Mouse (Mus musculus) MEL (cell line): Measurements from ENCODE around the gene Nipsnap2. TPM values are rescaled to one million over a fixed set of nuclear protein-coding genes. Genes with fewer than 3 reads are reported as not detected.

ENCODE experiments used
- DNase-seq: peaks from one replicate; pipeline ENCODE4 v3.0.0; 2011; ENCODE audit warnings: low read depth, low spot score
- H3K27ac ChIP-seq: 2 replicates; pipeline ENCODE4 v1.5.1; 2012; ENCODE audit warnings: low read depth, mild to moderate bottlenecking, control low read depth, low read length, moderate library complexity; ENCODE audit not compliant: control insufficient read depth
- H3K27me3 ChIP-seq, 2 experiments: fragments of 150-350 bp in 1 of 2; sonication (generic) in 1 of 2; 2 replicates each; pipeline ENCODE4 v1.6.1; 2012; ENCODE audit warnings: low read length in 2 of 2, mild to moderate bottlenecking in 2 of 2, improper control_type of control experiment in 1 of 2, moderate library complexity in 1 of 2; ENCODE audit not compliant: insufficient read depth in 2 of 2, control insufficient read depth in 1 of 2
- H3K36me3 ChIP-seq, 2 experiments: 2 replicates each; pipeline ENCODE4 v1.6.1; 2012 to 2014; ENCODE audit warnings: low read length in 2 of 2, improper control_type of control experiment in 1 of 2, inconsistent platforms in 1 of 2, mild to moderate bottlenecking in 1 of 2; ENCODE audit not compliant: insufficient read depth in 2 of 2, control insufficient read depth in 1 of 2
- H3K4me1 ChIP-seq, 2 experiments: fragments of 150-350 bp in 1 of 2; sonication (generic) in 1 of 2; 2 replicates each; pipeline ENCODE4 v1.6.1; 2012; ENCODE audit warnings: low read length in 2 of 2, improper control_type of control experiment in 1 of 2, mild to moderate bottlenecking in 1 of 2; ENCODE audit not compliant: insufficient read depth in 2 of 2, control insufficient read depth in 1 of 2
- H3K4me3 ChIP-seq, 2 experiments: fragments of 150-350 bp in 1 of 2; sonication (generic) in 1 of 2; 2 replicates each; pipeline ENCODE4 v1.5.1; 2012; ENCODE audit warnings: low read depth in 2 of 2, low read length in 2 of 2, mild to moderate bottlenecking in 2 of 2, moderate library complexity in 2 of 2, control low read depth in 1 of 2, improper control_type of control experiment in 1 of 2; ENCODE audit not compliant: control insufficient read depth in 1 of 2, insufficient read depth in 1 of 2
- H3K79me2 ChIP-seq: 2 replicates; pipeline ENCODE4 v1.6.1; 2012; ENCODE audit warnings: mild to moderate bottlenecking, low read length, moderate library complexity; ENCODE audit not compliant: control insufficient read depth, poor library complexity, insufficient read depth
- H3K9ac ChIP-seq: 2 replicates; pipeline ENCODE4 v1.6.1; 2012; ENCODE audit warnings: low read depth, mild to moderate bottlenecking, control low read depth, low read length, moderate library complexity; ENCODE audit not compliant: control insufficient read depth, poor library complexity, severe bottlenecking
- H3K9me3 ChIP-seq: fragments of 150-350 bp; sonication (generic); replicated peaks from 2 replicates; pipeline ENCODE4 v1.6.1; 2012; ENCODE audit warnings: mild to moderate bottlenecking, low read length, improper control_type of control experiment, moderate library complexity; ENCODE audit not compliant: insufficient read depth
- BHLHE40 ChIP-seq: IDR thresholded peaks from 2 replicates; pipeline ENCODE4 v1.6.1; 2012; ENCODE audit warnings: low read depth, mild to moderate bottlenecking, inconsistent platforms, low read length, improper control_type of control experiment, borderline replicate concordance
- CHD1 ChIP-seq: IDR thresholded peaks from 2 replicates; pipeline ENCODE4 v1.6.1; 2012; ENCODE audit warnings: low read depth, mild to moderate bottlenecking, inconsistent platforms, low read length, improper control_type of control experiment
- CTCF ChIP-seq, 3 experiments: IDR thresholded peaks in 2 of 3; conservative IDR thresholded peaks in 1 of 3; 2 replicates each; pipeline ENCODE4 v1.5.1; 2011 to 2012; ENCODE audit warnings: low read length in 3 of 3, low read depth in 2 of 3, mild to moderate bottlenecking in 2 of 3, improper control_type of control experiment in 1 of 3, inconsistent platforms in 1 of 3, mixed read lengths in 1 of 3, moderate library complexity in 1 of 3; ENCODE audit not compliant: control insufficient read depth in 1 of 3, insufficient read depth in 1 of 3, poor library complexity in 1 of 3, severe bottlenecking in 1 of 3
- E2F4 ChIP-seq: IDR thresholded peaks from 2 replicates; pipeline ENCODE4 v1.6.1; 2011; ENCODE audit warnings: low read depth, low read length, improper control_type of control experiment, borderline replicate concordance
- ELF1 ChIP-seq: IDR thresholded peaks from 2 replicates; pipeline ENCODE4 v1.6.1; 2014; ENCODE audit warnings: low read depth, mild to moderate bottlenecking, inconsistent platforms, low read length, improper control_type of control experiment, moderate library complexity
- EP300 ChIP-seq, 2 experiments: IDR thresholded peaks; 2 replicates each; pipeline ENCODE4 v1.6.1; 2011; ENCODE audit warnings: improper control_type of control experiment in 2 of 2, low read length in 2 of 2, low read depth in 1 of 2, mild to moderate bottlenecking in 1 of 2
- GATA1 ChIP-seq: IDR thresholded peaks from 2 replicates; pipeline ENCODE4 v1.6.1; 2011; ENCODE audit warnings: low read depth, low read length, improper control_type of control experiment
- HCFC1 ChIP-seq: IDR thresholded peaks from 2 replicates; pipeline ENCODE4 v1.6.1; 2012; ENCODE audit warnings: low read depth, mild to moderate bottlenecking, inconsistent platforms, low read length, improper control_type of control experiment, moderate library complexity
- JUND ChIP-seq: IDR thresholded peaks from 2 replicates; pipeline ENCODE4 v1.6.1; 2011; ENCODE audit warnings: low read depth, mild to moderate bottlenecking, improper control_type of control experiment, low read length
- KAT2A ChIP-seq: conservative IDR thresholded peaks from 2 replicates; pipeline ENCODE4 v1.6.1; 2012; ENCODE audit warnings: low read depth, low read length, improper control_type of control experiment, inconsistent platforms
- MAFK ChIP-seq: IDR thresholded peaks from 2 replicates; pipeline ENCODE4 v1.6.1; 2011; ENCODE audit warnings: low read depth, mild to moderate bottlenecking, low read length, improper control_type of control experiment, borderline replicate concordance
- MAX ChIP-seq: IDR thresholded peaks from 2 replicates; pipeline ENCODE4 v1.6.1; 2011; ENCODE audit warnings: low read length, improper control_type of control experiment
- MAZ ChIP-seq: IDR thresholded peaks from 2 replicates; pipeline ENCODE4 v1.6.1; 2012; ENCODE audit warnings: low read depth, mild to moderate bottlenecking, inconsistent platforms, low read length, improper control_type of control experiment
- MEF2A ChIP-seq: IDR thresholded peaks from 2 replicates; pipeline ENCODE4 v1.6.1; 2014; ENCODE audit warnings: low read depth, mild to moderate bottlenecking, inconsistent platforms, low read length, improper control_type of control experiment; ENCODE audit not compliant: poor library complexity, insufficient replicate concordance, severe bottlenecking; ENCODE audit errors: extremely low read depth
- MYB ChIP-seq: IDR thresholded peaks from 2 replicates; pipeline ENCODE4 v1.6.1; 2011; ENCODE audit warnings: mild to moderate bottlenecking, low read depth, low read length, improper control_type of control experiment
- MYC ChIP-seq: IDR thresholded peaks from 2 replicates; pipeline ENCODE4 v1.6.1; 2011; ENCODE audit warnings: low read depth, mild to moderate bottlenecking, low read length, improper control_type of control experiment, moderate library complexity
- NELFE ChIP-seq: IDR thresholded peaks from 2 replicates; pipeline ENCODE4 v1.6.1; 2011; ENCODE audit warnings: low read depth, low read length, improper control_type of control experiment
- NRF1 ChIP-seq: IDR thresholded peaks from 2 replicates; pipeline ENCODE4 v1.6.1; 2014; ENCODE audit warnings: low read depth, mild to moderate bottlenecking, inconsistent platforms, low read length, improper control_type of control experiment, moderate library complexity; ENCODE audit not compliant: poor library complexity, insufficient read depth, severe bottlenecking
- POLR2A ChIP-seq, 2 experiments: IDR thresholded peaks; 2 replicates each; pipeline ENCODE4 v1.6.1; 2011 to 2012; ENCODE audit warnings: low read length in 2 of 2, mild to moderate bottlenecking in 2 of 2, control low read depth in 1 of 2, improper control_type of control experiment in 1 of 2, low read depth in 1 of 2, moderate library complexity in 1 of 2; ENCODE audit not compliant: control insufficient read depth in 1 of 2, insufficient read depth in 1 of 2, poor library complexity in 1 of 2
- POLR2AphosphoS2 ChIP-seq: IDR thresholded peaks from 2 replicates; pipeline ENCODE4 v1.6.1; 2011; ENCODE audit warnings: low read length, improper control_type of control experiment
- POLR2AphosphoS5 ChIP-seq: IDR thresholded peaks from 2 replicates; pipeline ENCODE4 v1.6.1; 2012; ENCODE audit warnings: low read depth, borderline replicate concordance, mild to moderate bottlenecking, inconsistent platforms, low read length, moderate library complexity, mixed read lengths
- RAD21 ChIP-seq: IDR thresholded peaks from 2 replicates; pipeline ENCODE4 v1.6.1; 2011; ENCODE audit warnings: mild to moderate bottlenecking, low read depth, low read length, improper control_type of control experiment
- SIN3A ChIP-seq: IDR thresholded peaks from 2 replicates; pipeline ENCODE4 v1.6.1; 2012; ENCODE audit warnings: low read length, improper control_type of control experiment, inconsistent platforms
- SMC3 ChIP-seq: IDR thresholded peaks from 2 replicates; pipeline ENCODE4 v1.6.1; 2011; ENCODE audit warnings: low read depth, low read length, improper control_type of control experiment
- TAL1 ChIP-seq: IDR thresholded peaks from 2 replicates; pipeline ENCODE4 v1.6.1; 2012; ENCODE audit warnings: mild to moderate bottlenecking, inconsistent platforms, low read length, moderate library complexity, mixed read lengths
- TBP ChIP-seq: IDR thresholded peaks from 2 replicates; pipeline ENCODE4 v1.8.0; 2011; ENCODE audit warnings: low read depth, low read length, improper control_type of control experiment
- TCF12 ChIP-seq: IDR thresholded peaks from 2 replicates; pipeline ENCODE4 v1.6.1; 2014; ENCODE audit warnings: low read depth, mild to moderate bottlenecking, inconsistent platforms, low read length, improper control_type of control experiment, moderate library complexity
- USF1 ChIP-seq: IDR thresholded peaks from 2 replicates; pipeline ENCODE4 v1.6.1; 2014; ENCODE audit warnings: low read depth, mild to moderate bottlenecking, inconsistent platforms, low read length, improper control_type of control experiment, moderate library complexity
- USF2 ChIP-seq, 2 experiments: IDR thresholded peaks; 2 replicates each; pipeline ENCODE4 v1.6.1; 2011 to 2012; ENCODE audit warnings: improper control_type of control experiment in 2 of 2, low read length in 2 of 2, borderline replicate concordance in 1 of 2, inconsistent platforms in 1 of 2, low read depth in 1 of 2, mild to moderate bottlenecking in 1 of 2; ENCODE audit not compliant: insufficient read depth in 1 of 2
- ZC3H11A ChIP-seq: IDR thresholded peaks from 2 replicates; pipeline ENCODE4 v1.6.1; 2012; ENCODE audit warnings: low read depth, mild to moderate bottlenecking, inconsistent platforms, low read length, improper control_type of control experiment
- ZKSCAN1 ChIP-seq: IDR thresholded peaks from 2 replicates; pipeline ENCODE4 v1.6.1; 2012; ENCODE audit warnings: low read depth, mild to moderate bottlenecking, inconsistent platforms, low read length, improper control_type of control experiment, moderate library complexity
- ZMIZ1 ChIP-seq: IDR thresholded peaks from 2 replicates; pipeline ENCODE4 v1.6.1; 2012; ENCODE audit warnings: low read depth, mild to moderate bottlenecking, inconsistent platforms, low read length, improper control_type of control experiment, moderate library complexity
- ZNF384 ChIP-seq: IDR thresholded peaks from 2 replicates; pipeline ENCODE4 v1.6.1; 2012; ENCODE audit warnings: low read depth, mild to moderate bottlenecking, inconsistent platforms, low read length, improper control_type of control experiment
- polyA plus RNA-seq, 2 experiments: library from polyadenylated mRNA; stranded (reverse) in 1 of 2; unstranded in 1 of 2; fragments of >175 nt in 1 of 2; fragments of >200 nt in 1 of 2; gene quantifications; 2 replicates each; pipeline versions ENCODE4 v1.2.1 to v1.2.4; 2012; ENCODE audit warnings: low replicate concordance in 2 of 2, low read depth in 1 of 2; ENCODE audit not compliant: insufficient read length in 2 of 2, insufficient read depth in 1 of 2, missing spikeins in 1 of 2
- total RNA-seq: library from RNA; depleted of rRNA; stranded (reverse); fragments of 300-350 nt; gene quantifications from 2 replicates; pipeline ENCODE4 v1.2.3, GENCODE M21; 2012; rRNA removed

The Nipsnap2 gene
- total RNA-seq (29.9 and 34.2 TPM in 2 replicates), polyA plus RNA-seq (10 to 100 TPM in 1 of 2 experiments, not detected in 1; 35.7 TPM)

- H3K27me3 ChIP-seq: no peaks in the 10 kb centered on the region
- peak; percentile 90 for DNase-seq
- H3K9ac ChIP-seq: peak within 1 kb of the TSS; percentile 96
- H3K36me3 ChIP-seq: peaks cover 0 to 39% of the 10 kb centered on the region in 2 experiments; a peak in 2 of 4 replicates
- H3K9me3 ChIP-seq: no peaks in the 10 kb centered on the region
- peaks cover 13 to 41% of the 10 kb centered on the region in 2 experiments for H3K4me1 ChIP-seq
- peak within 1 kb of the TSS; percentile 89 for H3K27ac ChIP-seq
- peak within 1 kb of the TSS; percentile 88 to 95 for H3K4me3 ChIP-seq
- peaks cover 23% of the 10 kb centered on the region for H3K79me2 ChIP-seq
- TF ChIP-seq ZMIZ1 (no peak), BHLHE40 (no peak), USF2 (IDR thresholded peaks at IDR 0.05; ENCODE audit: borderline replicate concordance in 1 of 2, insufficient read depth in 1 of 2, low read depth in 1 of 2, low read length in 2 of 2) (no peak), POLR2AphosphoS5 (no peak), KAT2A (no peak; the same call in 1 of the 2 replicates), SMC3 (peak; percentile 49; the same call in 1 of the 2 replicates), CHD1 (no peak; the same call in 1 of the 2 replicates), MYC (no peak), MYB (no peak), NRF1 (no peak), POLR2A (IDR thresholded peaks at IDR 0.05; ENCODE audit: control insufficient read depth in 1 of 2, insufficient read depth in 1 of 2, low read depth in 1 of 2, low read length in 2 of 2, poor library complexity in 1 of 2) (peak; percentile 49 to 60; a peak in 2 of 4 replicates), GATA1 (no peak), HCFC1 (peak; percentile 70; the same call in 1 of the 2 replicates), TAL1 (no peak), TCF12 (peak; percentile 46; the same call in 1 of the 2 replicates), SIN3A (no peak; the same call in 1 of the 2 replicates), ELF1 (no peak; the same call in 1 of the 2 replicates), MAX (no peak), NELFE (0 out of 2 replicates have a peak, but pooled peaks have one; percentile 28), MAFK (no peak), MEF2A (no peak), ZNF384 (peak; percentile 46; the same call in 1 of the 2 replicates), ZKSCAN1 (no peak), USF1 (no peak), E2F4 (no peak), JUND (no peak), EP300 (IDR thresholded peaks at IDR 0.05; ENCODE audit: low read depth in 1 of 2, low read length in 2 of 2) (no peak; a peak in 1 of 4 replicates), MAZ (0 out of 2 replicates have a peak, but pooled peaks have one; percentile 67), POLR2AphosphoS2 (no peak), RAD21 (no peak; the same call in 1 of the 2 replicates), ZC3H11A (no peak), CTCF (IDR thresholded peaks at IDR 0.05 in 2 of 3, conservative IDR thresholded peaks at IDR 0.05 in 1 of 3; ENCODE audit: control insufficient read depth in 1 of 3, insufficient read depth in 1 of 3, low read depth in 2 of 3, low read length in 3 of 3, poor library complexity in 1 of 3, severe bottlenecking in 1 of 3) (peak in 2 of 3 experiments; percentile 88 to 100; a peak in 5 of 6 replicates), TBP (no peak; the same call in 1 of the 2 replicates)
Observed at GRCm38 (mm10) chr5:129724834-129725773, at the start of gene Nipsnap2. Gene Nipsnap2, plus strand, starts transcription at chr5:129725063.
